Comparison of ENCODE assay signal across 8 mouse cellular contexts in the genomic region with DNA sequence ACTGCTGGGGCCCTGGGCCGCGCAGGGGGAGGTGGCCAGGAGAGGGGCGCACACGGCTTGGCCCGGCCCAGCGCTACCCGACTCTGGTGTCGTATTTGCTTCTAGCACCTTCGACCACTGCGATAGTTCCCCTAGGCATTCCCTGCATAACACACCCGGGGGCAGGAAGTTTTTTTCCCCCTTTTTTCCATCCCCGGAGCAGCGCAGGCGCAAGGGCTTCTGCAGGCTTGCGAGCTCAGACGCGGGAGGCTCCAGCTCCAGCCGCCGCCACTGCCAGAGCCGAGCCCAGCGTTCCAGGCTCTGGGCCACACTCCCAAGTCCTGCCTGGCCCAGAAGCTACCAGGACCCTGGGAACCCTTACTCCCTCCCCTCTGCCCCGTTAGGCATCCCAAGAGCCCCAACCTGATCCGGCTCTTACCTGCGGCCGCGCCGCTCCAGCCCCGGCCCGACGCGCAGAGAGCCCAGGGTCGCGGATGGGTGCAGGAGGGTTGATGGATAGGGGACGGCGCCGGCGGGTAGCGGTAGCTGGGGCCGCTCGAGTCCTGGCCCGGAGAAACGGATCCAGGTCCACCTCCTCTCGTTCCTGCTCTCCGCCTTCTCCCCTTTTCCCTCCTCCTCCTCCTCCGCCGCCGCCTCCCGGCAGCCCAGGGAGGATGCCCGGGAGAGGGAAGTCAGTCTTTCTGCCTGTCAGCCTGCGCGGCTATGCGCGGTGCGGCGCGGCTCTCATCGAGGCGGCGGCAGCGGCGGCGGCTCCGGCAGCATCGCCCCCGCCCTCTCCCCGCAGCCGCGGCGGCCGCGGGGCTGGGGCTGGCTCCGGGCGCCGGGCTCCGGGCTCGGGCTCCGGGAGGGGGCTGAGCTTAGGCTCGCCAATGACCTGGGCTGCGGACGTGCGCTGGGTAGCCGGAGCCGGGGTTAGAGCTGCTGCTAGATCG. TPM values are rescaled to one million over a fixed set of nuclear protein-coding genes. Genes with fewer than 3 reads are reported as not detected.
A peak's percentile ranks its signal among the peaks of the same experiment; 100 is the strongest.
DNase-seq lines count a peak whose midpoint lies in the region; ATAC-seq and TF ChIP-seq lines count a peak whose summit lies in the region.

No protein-coding gene starts in this region.

- no peak for TF ChIP-seq CTCF in heart, postnatal 0 days (IDR thresholded peaks at IDR 0.05; ENCODE audit: low read depth)
- peak; percentile 34 for TF ChIP-seq CTCF in layer of hippocampus, adult 2 months (conservative IDR thresholded peaks at IDR 0.05)

- no peaks in the 10 kb centered on the region for H3K9me3 ChIP-seq in embryonic facial prominence, embryonic 11.5 days (replicated peaks; ENCODE audit: control insufficient read depth, low read length)
- no peaks in the 10 kb centered on the region for H3K9me3 ChIP-seq in heart, postnatal 0 days (replicated peaks; ENCODE audit: control insufficient read depth, low read length)
- H3K9me3 ChIP-seq in midbrain, embryonic 10.5 days (replicated peaks), result no peaks in the 10 kb centered on the region
- H3K9me3 ChIP-seq in stomach, embryonic 16.5 days (replicated peaks; ENCODE audit: control insufficient read depth, low read length), result no peaks in the 10 kb centered on the region

- peaks cover 2% of the 10 kb centered on the region; the same call in 1 of the 2 replicates for H3K4me1 ChIP-seq in embryonic facial prominence, embryonic 11.5 days (ENCODE audit: control insufficient read depth, insufficient read depth, low read length)
- peaks cover 20% of the 10 kb centered on the region for H3K4me1 ChIP-seq in heart, postnatal 0 days (ENCODE audit: control insufficient read depth, insufficient read depth)
- peaks cover 52% of the 10 kb centered on the region for H3K4me1 ChIP-seq in midbrain, embryonic 10.5 days
- H3K4me1 ChIP-seq in stomach, embryonic 16.5 days (ENCODE audit: control insufficient read depth, insufficient read depth, low read length), result peaks cover 7% of the 10 kb centered on the region

- no peak for TF ChIP-seq EP300 in heart, postnatal 0 days (IDR thresholded peaks at IDR 0.05; ENCODE audit: low read depth)

- ATAC-seq in embryonic facial prominence, embryonic 11.5 days (replicated peaks; ENCODE audit: insufficient number of reproducible peaks, low FRiP score, low TSS enrichment, low read depth), result peak; percentile 68
- peak; percentile 54 for ATAC-seq in heart, postnatal 0 days (ENCODE audit: insufficient read depth, low read depth)
- peak; percentile 13; the same call in 1 of the 2 replicates for ATAC-seq in stomach, embryonic 16.5 days (ENCODE audit: insufficient read depth, low FRiP score)

- peak; percentile 26 for DNase-seq in ES-CJ7 (ENCODE audit: low read depth, low spot score)
- peak; percentile 16 for DNase-seq in WW6 (ENCODE audit: low read depth, low spot score)
- peak; percentile 61 for DNase-seq in embryonic facial prominence, embryonic 11.5 days (ENCODE audit: low spot score)
- DNase-seq in heart, postnatal 0 days (ENCODE audit: low spot score), result no peak
- DNase-seq in layer of hippocampus, adult 2 months (ENCODE audit: low spot score in 2 of 2), result peak; percentile 37 to 56
- DNase-seq in midbrain, embryonic 10.5 days (ENCODE audit: low spot score), result peak; percentile 67
- no peak for DNase-seq in spleen, postnatal 36 days (ENCODE audit: low spot score in 2 of 2)

- H3K36me3 ChIP-seq in embryonic facial prominence, embryonic 11.5 days (replicated peaks; ENCODE audit: control insufficient read depth, insufficient read depth, low read depth, low read length), result no peaks in the 10 kb centered on the region
- H3K36me3 ChIP-seq in heart, postnatal 0 days (replicated peaks; ENCODE audit: control insufficient read depth, insufficient read depth, low read length), result no peaks in the 10 kb centered on the region
- H3K36me3 ChIP-seq in midbrain, embryonic 10.5 days, result no peaks in the 10 kb centered on the region
- no peaks in the 10 kb centered on the region for H3K36me3 ChIP-seq in stomach, embryonic 16.5 days (ENCODE audit: control insufficient read depth, insufficient read depth, low read length)

- peak overlapping the region; percentile 99 for H3K4me2 ChIP-seq in embryonic facial prominence, embryonic 11.5 days (ENCODE audit: low read depth, low read length)
- H3K4me2 ChIP-seq in heart, postnatal 0 days (ENCODE audit: low read depth, low read length), result peak overlapping the region; percentile 94
- peak overlapping the region; percentile 96 for H3K4me2 ChIP-seq in stomach, embryonic 16.5 days (ENCODE audit: low read depth, low read length)

- H3K4me3 ChIP-seq in embryonic facial prominence, embryonic 11.5 days (ENCODE audit: low read depth, low read length), result peak overlapping the region; percentile 58
- H3K4me3 ChIP-seq in heart, postnatal 0 days (ENCODE audit: low read depth, low read length), result peak overlapping the region; percentile 56
- H3K4me3 ChIP-seq in layer of hippocampus, adult 2 months, result peak overlapping the region; percentile 67
- peak overlapping the region; percentile 83 for H3K4me3 ChIP-seq in midbrain, embryonic 10.5 days
- peak overlapping the region; percentile 86 for H3K4me3 ChIP-seq in stomach, embryonic 16.5 days (replicated peaks; ENCODE audit: low read length)

- H3K27me3 ChIP-seq in embryonic facial prominence, embryonic 11.5 days (ENCODE audit: control insufficient read depth, insufficient read depth, low read length), result no peaks in the 10 kb centered on the region; the same call in 1 of the 2 replicates
- H3K27me3 ChIP-seq in heart, postnatal 0 days (ENCODE audit: control insufficient read depth, insufficient read depth, low read length), result peaks cover 74% of the 10 kb centered on the region
- H3K27me3 ChIP-seq in midbrain, embryonic 10.5 days (ENCODE audit: low read depth, poor library complexity, severe bottlenecking), result peaks cover 75% of the 10 kb centered on the region
- peaks cover 9% of the 10 kb centered on the region; the same call in 1 of the 2 replicates for H3K27me3 ChIP-seq in stomach, embryonic 16.5 days (ENCODE audit: control insufficient read depth, insufficient read depth, low read length)

- H3K27ac ChIP-seq in embryonic facial prominence, embryonic 11.5 days (replicated peaks; ENCODE audit: low read depth, low read length), result 0 out of 2 replicates have a peak overlapping the region, but pooled peaks have one; percentile 56
- no peak overlapping the region for H3K27ac ChIP-seq in heart, postnatal 0 days (ENCODE audit: low read depth)
- H3K27ac ChIP-seq in layer of hippocampus, adult 2 months, result peak overlapping the region; percentile 98
- H3K27ac ChIP-seq in midbrain, embryonic 10.5 days (replicated peaks), result peak overlapping the region; percentile 91
- H3K27ac ChIP-seq in stomach, embryonic 16.5 days (ENCODE audit: low read length), result peak overlapping the region; percentile 79

- peak overlapping the region; percentile 68 for H3K9ac ChIP-seq in embryonic facial prominence, embryonic 11.5 days (replicated peaks; ENCODE audit: low read length)
- peak overlapping the region; percentile 40; the same call in 1 of the 2 replicates for H3K9ac ChIP-seq in heart, postnatal 0 days (replicated peaks; ENCODE audit: low read depth, low read length)
- peak overlapping the region; percentile 86 for H3K9ac ChIP-seq in stomach, embryonic 16.5 days (ENCODE audit: low read length)

- under 1% methylated on average over 63 of the region's 84 CpGs for WGBS in embryonic facial prominence, embryonic 11.5 days
- WGBS in heart, postnatal 0 days, result under 1% methylated on average over 63 of the region's 84 CpGs
- under 1% methylated on average over 72 of the region's 84 CpGs for WGBS in midbrain, embryonic 10.5 days
- WGBS in stomach, embryonic 16.5 days, result under 1% methylated on average over 82 of the region's 84 CpGs

RNA-seq across cellular contexts. Expression of a gene that starts 0.5 kb away (rescaled TPM):
- 1.9 and 2.1 TPM in 2 replicates for polyA plus RNA-seq in embryonic facial prominence, embryonic 11.5 days (2014; fragmentation: Nextera tagmentation; extraction: Ambion mirVana)
- total RNA-seq in heart, postnatal 0 days (2014; rRNA removed; ENCODE audit: low replicate concordance), result 0.11 and 2.1 TPM in 2 replicates
- polyA plus RNA-seq in heart, postnatal 0 days (2015; fragmentation: Nextera tagmentation; extraction: Ambion mirVana), result 0.04 and 0.05 TPM in 2 replicates
- 10 to 100 TPM; 38.9 to 40.9 TPM for total RNA-seq in layer of hippocampus, adult 2 months (2021)
- polyA plus RNA-seq in midbrain, embryonic 10.5 days (2016; fragmentation: Nextera tagmentation; extraction: Ambion mirVana), result 0.85 and 1.1 TPM in 2 replicates
- polyA plus RNA-seq in stomach, embryonic 16.5 days (2015; fragmentation: Nextera tagmentation; extraction: Ambion mirVana), result 0.76 and 0.81 TPM in 2 replicates

Comparison
In these comparisons a context has a peak if more than half of its experiments do, and no peak if none do; other contexts are left out.
1. DNase-seq: peak in ES-CJ7 (single experiment), WW6 (single experiment), embryonic facial prominence, embryonic 11.5 days (single experiment), layer of hippocampus, adult 2 months (2 of 2) and midbrain, embryonic 10.5 days (single experiment); none in heart, postnatal 0 days (single experiment) and spleen, postnatal 36 days (0 of 2).
2. ATAC-seq: peak in every context shown above with its lines; median percentile 68 in embryonic facial prominence, embryonic 11.5 days; 54 in heart, postnatal 0 days; 13 in stomach, embryonic 16.5 days.
3. Peak in every context shown above with its lines, with median percentiles within 50 percentile points of each other: H3K4me2 ChIP-seq, H3K4me3 ChIP-seq and H3K9ac ChIP-seq.